Mouse (Mus musculus) cerebellum, adult 2 months (tissue): ENCODE results near the gene Upf2.

Experiments
- CTCF ChIP-seq: fragments of 200-500 bp; IDR thresholded peaks from 2 replicates; pipeline ENCODE4 v1.5.1; 2011; ENCODE audit warnings: low read depth, mild to moderate bottlenecking, control low read depth, low read length, moderate library complexity, borderline replicate concordance; ENCODE audit not compliant: insufficient read depth
- POLR2A ChIP-seq: fragments of 200-500 bp; IDR thresholded peaks from 2 replicates; pipeline ENCODE4 v1.6.1; 2011; ENCODE audit warnings: low read length, control low read depth, borderline replicate concordance; ENCODE audit not compliant: insufficient read depth

GRCm38 (mm10) chr2:6085622-6086530 lies 134.6 kb downstream of the Upf2 start:
- TF ChIP-seq POLR2A (no peak), CTCF (no peak)
